Mouse (Mus musculus): ENCODE data around the gene Bcl2l1.

DNA sequence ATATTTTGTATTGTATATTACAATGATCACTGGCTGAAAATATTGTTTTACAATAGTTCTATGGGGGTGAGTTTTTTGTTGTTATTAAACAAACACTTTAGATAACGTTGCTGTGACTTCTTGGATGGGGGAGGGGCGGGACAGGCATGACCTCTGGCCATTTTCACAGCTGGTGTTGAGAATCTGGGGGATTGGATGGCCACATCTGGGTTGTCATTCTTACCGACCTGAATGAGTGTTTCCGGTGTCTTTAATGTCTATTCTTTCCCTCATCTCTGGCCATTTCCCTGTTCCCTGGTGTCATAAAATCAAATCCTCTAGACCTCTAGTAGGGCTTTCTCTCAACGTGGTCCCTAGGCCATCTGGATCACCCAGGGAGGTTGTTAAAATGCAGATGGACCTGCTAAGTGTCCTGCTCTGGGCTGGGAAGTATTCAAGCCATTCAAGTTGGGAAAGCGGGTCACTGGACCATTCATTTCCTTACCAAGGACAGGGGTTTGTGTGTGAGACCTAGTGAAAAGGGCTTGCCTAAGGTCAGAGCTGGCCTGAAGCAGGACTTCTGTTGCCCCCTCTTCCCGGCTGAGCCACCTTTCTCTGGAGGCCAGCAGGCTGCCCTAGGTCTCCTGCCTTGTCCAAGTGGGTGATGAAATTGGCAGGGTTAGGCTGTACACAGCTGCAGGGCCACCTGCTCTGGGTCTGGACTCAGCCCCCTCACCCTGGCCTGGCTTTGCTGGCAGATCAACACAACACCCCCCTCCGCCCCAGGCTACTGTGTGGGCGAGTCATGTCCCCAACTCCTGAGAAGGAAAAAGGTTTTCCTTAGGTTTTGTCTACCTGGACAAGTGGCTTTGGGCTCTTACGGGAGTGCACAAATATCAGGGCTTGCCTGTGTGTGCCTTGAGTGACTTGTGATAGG is 94.0 kb downstream of the Bcl2l1 start:
- no peak for TF ChIP-seq GATA1 (IDR thresholded peaks at IDR 0.05; ENCODE audit: low read length)
- no peak for TF ChIP-seq TAL1 (IDR thresholded peaks at IDR 0.05; ENCODE audit: low read length)

Data from erythroblast, embryonic 14.5 days (primary cell).